Mouse (Mus musculus) hindbrain, embryonic 13.5 days (tissue): ENCODE results near the gene Olfr943. TPM values are rescaled to one million over a fixed set of nuclear protein-coding genes. Genes with fewer than 3 reads are reported as not detected.

ENCODE experiments used
- ATAC-seq: fragments of 200-750 bp; cut with Nextera tagmentation; 2 replicates; pipeline ENCODE4 v1.8.0; 2017; ENCODE audit warnings: moderate TSS enrichment; ENCODE audit not compliant: low FRiP score
- H3K27ac ChIP-seq: fragments of 300-500 bp; sonication (generic); 2 replicates; pipeline ENCODE4 v1.5.1; 2015; ENCODE audit warnings: inconsistent platforms, mild to moderate bottlenecking, moderate library complexity
- H3K27me3 ChIP-seq: fragments of 300-500 bp; sonication (generic); 2 replicates; pipeline ENCODE4 v1.6.1; 2015; ENCODE audit warnings: mild to moderate bottlenecking, inconsistent platforms
- H3K36me3 ChIP-seq: fragments of 300-500 bp; sonication (generic); 2 replicates; pipeline ENCODE4 v1.6.1; 2015; ENCODE audit warnings: mild to moderate bottlenecking, inconsistent platforms
- H3K4me1 ChIP-seq: fragments of 300-500 bp; sonication (generic); replicated peaks from 2 replicates; pipeline ENCODE4 v1.6.1; 2015; ENCODE audit warnings: inconsistent platforms
- H3K4me2 ChIP-seq: fragments of 300-500 bp; sonication (generic); 2 replicates; pipeline ENCODE4 v1.6.1; 2015; ENCODE audit warnings: inconsistent platforms, mild to moderate bottlenecking, moderate library complexity
- H3K4me3 ChIP-seq: fragments of 300-500 bp; sonication (generic); 2 replicates; pipeline ENCODE4 v1.5.1; 2015; ENCODE audit warnings: mild to moderate bottlenecking, inconsistent platforms
- H3K9ac ChIP-seq: fragments of 300-500 bp; sonication (generic); 2 replicates; pipeline ENCODE4 v1.6.1; 2015; ENCODE audit warnings: mild to moderate bottlenecking, inconsistent platforms
- H3K9me3 ChIP-seq: fragments of 300-500 bp; sonication (generic); 2 replicates; pipeline ENCODE4 v1.6.1; 2016; ENCODE audit warnings: inconsistent platforms
- WGBS: fragments of 180-500 bp; shearing (Covaris S2); methylation state at CpG from one replicate; pipeline ENCODE4 v1.1.7; 2015; 5-methylcytosine and 5-hydroxymethylcytosine counted together
- polyA plus RNA-seq: library from polyadenylated mRNA; unstranded; fragments of >200 nt; fragmentation: Nextera tagmentation; extraction: Ambion mirVana; gene quantifications from 2 replicates; pipeline ENCODE4 v1.2.1, GENCODE M21; 2015

Olfr943 gene
- not detected in 2 replicates for polyA plus RNA-seq

- Histone ChIP-seq H3K9me3 (no peaks in the 10 kb centered on the region), H3K4me2 (no peak within 1 kb of the TSS), H3K4me1 (no peaks in the 10 kb centered on the region), H3K36me3 (no peaks in the 10 kb centered on the region), H3K9ac (no peak within 1 kb of the TSS), H3K4me3 (no peak within 1 kb of the TSS), H3K27me3 (no peaks in the 10 kb centered on the region), H3K27ac (no peak within 1 kb of the TSS)
- WGBS: 95% methylated on average over 5 of the region's 5 CpGs
- no peak for ATAC-seq
Measured at GRCm38 (mm10) chr9:39166004-39166403, at the start of gene Olfr943. TSS of gene Olfr943 (plus strand) at chr9:39166304.

DNA sequence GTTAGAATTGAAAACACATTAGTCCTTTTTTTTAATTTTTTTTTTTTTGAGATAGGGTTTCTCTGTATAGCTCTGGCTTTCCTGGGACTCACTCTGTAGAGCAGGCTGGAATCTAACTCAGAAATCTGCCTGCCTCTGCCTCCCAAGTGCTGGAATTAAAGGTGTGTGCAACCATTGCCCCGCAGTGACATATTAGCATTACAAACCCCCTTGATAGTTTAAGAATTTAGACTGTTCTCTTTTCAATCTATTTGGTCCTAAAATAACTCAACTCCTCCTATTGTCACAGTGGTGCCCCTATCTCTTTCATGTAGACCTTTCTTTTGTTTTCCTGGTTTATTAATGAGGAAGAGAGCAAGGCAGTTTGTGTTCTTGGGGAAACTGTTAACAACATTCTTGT lies 38.8 kb upstream of the Olfr943 start:
- 90% methylated on average over 1 of the region's 1 CpGs for WGBS
- H3K36me3 ChIP-seq: no peaks in the 10 kb centered on the region
- no peak overlapping the region for H3K9ac ChIP-seq
- no peaks in the 10 kb centered on the region for H3K27me3 ChIP-seq
- no peaks in the 10 kb centered on the region for H3K9me3 ChIP-seq
- H3K4me2 ChIP-seq: no peak overlapping the region
- H3K4me3 ChIP-seq: no peak overlapping the region
- ATAC-seq: no peak
- no peaks in the 10 kb centered on the region for H3K4me1 ChIP-seq
- no peak overlapping the region for H3K27ac ChIP-seq

DNA sequence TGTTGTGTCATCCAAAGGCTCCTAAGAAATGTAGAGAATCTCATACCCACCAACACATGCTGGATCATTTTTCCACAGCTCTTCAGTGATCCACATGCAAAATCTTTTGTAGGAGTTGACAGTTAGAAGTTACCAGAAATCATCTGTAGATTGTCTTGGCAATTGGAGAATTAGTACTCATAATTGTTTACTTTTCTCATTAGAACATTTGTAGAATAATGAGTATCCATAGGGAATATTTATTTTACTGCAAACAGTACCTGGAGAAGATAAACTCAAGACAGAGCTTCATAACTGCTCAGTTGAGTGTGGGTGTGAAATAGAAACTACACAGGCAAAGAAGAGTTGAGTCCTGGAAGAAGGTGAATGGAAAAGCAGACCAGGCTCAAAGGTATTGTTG lies 38.3 kb upstream of the Olfr943 start, which contains the start of gene Olfr27:
Gene Olfr27, plus strand, starts transcription at position 301 of the 400 bp plus-strand sequence.
- no peak within 1 kb of the TSS for H3K4me2 ChIP-seq
- no peaks in the 10 kb centered on the region for H3K27me3 ChIP-seq
- H3K27ac ChIP-seq: no peak within 1 kb of the TSS
- H3K36me3 ChIP-seq: no peaks in the 10 kb centered on the region
- no peak for ATAC-seq
- no peak within 1 kb of the TSS for H3K4me3 ChIP-seq
- no peaks in the 10 kb centered on the region for H3K9me3 ChIP-seq
- no peaks in the 10 kb centered on the region for H3K4me1 ChIP-seq
- no peak within 1 kb of the TSS for H3K9ac ChIP-seq

- Histone ChIP-seq H3K9me3 (no peaks in the 10 kb centered on the region), H3K4me2 (no peak overlapping the region), H3K4me1 (no peaks in the 10 kb centered on the region), H3K4me3 (no peak overlapping the region), H3K9ac (no peak overlapping the region), H3K36me3 (no peaks in the 10 kb centered on the region), H3K27me3 (no peaks in the 10 kb centered on the region), H3K27ac (no peak overlapping the region)
- 63% methylated on average over 1 of the region's 1 CpGs for WGBS
- ATAC-seq: no peak
Measured at GRCm38 (mm10) chr9:39152401-39152800, 13.7 kb upstream of the Olfr943 start.

- Histone ChIP-seq H3K9me3 (no peaks in the 10 kb centered on the region), H3K27me3 (no peaks in the 10 kb centered on the region), H3K4me2 (no peak within 1 kb of the TSS), H3K9ac (no peak within 1 kb of the TSS), H3K36me3 (no peaks in the 10 kb centered on the region), H3K4me3 (no peak within 1 kb of the TSS), H3K27ac (no peak within 1 kb of the TSS), H3K4me1 (no peaks in the 10 kb centered on the region)
- ATAC-seq: no peak
Measured at GRCm38 (mm10) chr9:39201620-39202019, 35.5 kb downstream of the Olfr943 start, which contains the start of gene Olfr944. TSS of gene Olfr944 (plus strand) at chr9:39201920.

Other genes with a start within 250 kb of the Olfr943 start
- gene Olfr930, start 236.5 kb upstream of the Olfr943 start, polyA plus RNA-seq: not detected in 2 replicates
- not detected in 2 replicates for gene Olfr933, start 194.0 kb upstream of the Olfr943 start, polyA plus RNA-seq
- gene Olfr934, start 178.0 kb upstream of the Olfr943 start, polyA plus RNA-seq: not detected in 2 replicates
- not detected in 2 replicates for gene Olfr935, start 166.6 kb upstream of the Olfr943 start, polyA plus RNA-seq
- gene Olfr146, start 142.9 kb upstream of the Olfr943 start, polyA plus RNA-seq: not detected in 2 replicates
- not detected in 2 replicates for gene Olfr937, start 101.4 kb upstream of the Olfr943 start, polyA plus RNA-seq
- gene Olfr938, start 87.4 kb upstream of the Olfr943 start, polyA plus RNA-seq: not detected in 2 replicates
- gene Olfr27, start 38.2 kb upstream of the Olfr943 start, polyA plus RNA-seq: not detected in 2 replicates
- gene Olfr944, start 35.6 kb downstream of the Olfr943 start, polyA plus RNA-seq: not detected in 2 replicates
- gene Olfr1537, start 83.7 kb downstream of the Olfr943 start, polyA plus RNA-seq: not detected in 2 replicates
- not detected in 2 replicates for gene Olfr945, start 110.5 kb downstream of the Olfr943 start, polyA plus RNA-seq
- gene Olfr948, start 159.7 kb downstream of the Olfr943 start, polyA plus RNA-seq: not detected in 2 replicates
- not detected in 2 replicates for gene Olfr951, start 221.1 kb downstream of the Olfr943 start, polyA plus RNA-seq